Mouse (Mus musculus): Measurements from ENCODE around the gene 4933403O08Rik. TPM values are rescaled to one million over a fixed set of nuclear protein-coding genes. Genes with fewer than 3 reads are reported as not detected.

Gene 4933403O08Rik
- polyA plus RNA-seq (2021; fragmentation: Nextera tagmentation) = not detected in 2 replicates
- long read RNA-seq, experiment 1 = 0 reads
- long read RNA-seq, experiment 2 = 0 reads

GRCm38 (mm10) chrX:112238749-112239148, at the start of gene 4933403O08Rik:
TSS of gene 4933403O08Rik (plus strand) at chrX:112239049.

Other genes with a start within 250 kb of the 4933403O08Rik start
- gene Tex16, start 228.0 kb upstream of the 4933403O08Rik start, polyA plus RNA-seq (2021; fragmentation: Nextera tagmentation) = not detected in 2 replicates
- gene Apool, start 72.3 kb downstream of the 4933403O08Rik start, polyA plus RNA-seq (2021; fragmentation: Nextera tagmentation) = 9.8 and 11.4 TPM in 2 replicates
- gene Satl1, start 167.7 kb downstream of the 4933403O08Rik start, polyA plus RNA-seq (2021; fragmentation: Nextera tagmentation) = not detected in 2 replicates